Mouse (Mus musculus) ZHBTc4 (cell line): ENCODE data around the gene Usp7.
"Not testable (repeated sequence)": the region's sequence is repeated elsewhere in the genome, so short reads cannot be mapped to it uniquely, and the experiment has no call there.

ENCODE experiments used
- DNase-seq: peaks from one replicate; pipeline ENCODE4 v3.0.0-alpha.2; 2011; ENCODE audit warnings: low read depth, low spot score

Usp7 gene

DNA sequence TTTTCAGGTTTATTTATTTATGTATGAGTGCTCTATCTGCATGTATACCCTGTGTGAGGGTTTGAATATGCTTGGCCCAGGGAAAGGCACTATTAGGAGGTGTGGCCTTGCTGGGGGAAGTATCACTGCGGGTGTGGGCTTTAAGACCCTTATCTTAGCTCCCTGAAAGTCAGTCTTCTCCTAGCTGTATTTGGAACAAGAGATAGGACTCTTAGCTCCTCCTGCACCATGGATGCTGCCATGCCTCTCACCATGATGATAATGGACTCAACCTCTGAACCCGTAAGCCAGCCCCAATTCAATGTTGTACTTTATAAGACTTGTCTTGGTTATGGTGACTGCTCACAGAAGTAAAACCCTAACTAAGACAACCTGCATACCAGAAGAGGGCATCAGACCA is 39.8 kb downstream of the Usp7 start:
- DNase-seq = no peak

- DNase-seq = no peak
These were observed 40.4 kb downstream of the Usp7 start for GRCm38 (mm10) chr16:8751555-8752235.

GRCm38 (mm10) chr16:8748904-8749303 is 43.2 kb downstream of the Usp7 start:
- DNase-seq = no peak

DNA sequence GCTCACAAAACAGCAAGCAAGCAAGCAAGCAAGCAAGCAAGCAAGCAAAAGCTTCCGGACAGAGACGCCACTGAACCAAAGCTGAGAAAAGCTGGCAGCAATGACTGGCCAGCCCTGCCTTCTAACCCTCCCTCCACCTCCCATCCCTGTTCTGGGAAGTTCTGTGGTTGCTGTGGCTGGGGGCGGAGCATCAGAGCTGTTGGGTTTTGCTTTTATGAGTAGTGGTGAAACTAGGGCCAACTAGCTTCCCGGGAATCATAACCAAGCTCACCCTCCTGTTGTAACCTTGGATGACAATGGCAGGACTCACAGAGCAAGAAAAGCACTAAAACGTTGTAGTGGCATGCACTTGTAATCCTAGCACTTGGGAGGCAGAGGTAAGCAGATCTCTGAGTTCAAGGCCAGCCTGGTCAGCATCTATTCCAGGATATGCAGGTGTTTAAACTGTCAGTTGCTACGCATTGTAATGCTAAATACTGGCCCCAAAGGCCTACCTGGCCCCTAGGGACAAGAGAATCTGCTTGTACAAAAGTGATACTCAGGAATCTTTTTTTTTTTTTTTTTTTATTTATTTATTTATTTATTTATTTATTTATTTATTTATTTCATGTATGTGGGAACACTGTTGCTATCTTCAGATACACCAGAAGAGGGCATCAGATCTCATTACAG is 43.8 kb downstream of the Usp7 start:
- peak; percentile 80 for DNase-seq

DNA sequence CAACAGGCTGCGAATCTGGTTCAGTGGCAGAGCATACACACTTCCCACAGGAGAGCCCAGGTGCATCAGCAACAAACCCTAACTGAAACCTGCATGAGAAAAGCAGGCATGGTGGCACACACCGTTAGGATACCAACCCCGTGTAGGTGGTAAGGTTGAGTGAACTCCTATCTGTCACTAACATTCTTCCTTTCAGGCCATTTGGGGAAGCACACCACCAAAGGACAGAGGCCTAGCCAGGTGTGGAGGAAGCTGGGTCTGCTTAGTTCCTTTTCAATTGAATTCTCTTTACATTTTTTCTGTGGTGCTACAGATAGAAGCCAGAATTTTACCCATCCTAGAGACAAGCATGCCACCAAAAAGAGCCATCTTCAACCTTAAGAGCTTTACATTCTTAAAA is 44.3 kb downstream of the Usp7 start:
- DNase-seq = no peak

- DNase-seq = no peak
These were observed 45.6 kb downstream of the Usp7 start for GRCm38 (mm10) chr16:8746509-8746908.

DNA sequence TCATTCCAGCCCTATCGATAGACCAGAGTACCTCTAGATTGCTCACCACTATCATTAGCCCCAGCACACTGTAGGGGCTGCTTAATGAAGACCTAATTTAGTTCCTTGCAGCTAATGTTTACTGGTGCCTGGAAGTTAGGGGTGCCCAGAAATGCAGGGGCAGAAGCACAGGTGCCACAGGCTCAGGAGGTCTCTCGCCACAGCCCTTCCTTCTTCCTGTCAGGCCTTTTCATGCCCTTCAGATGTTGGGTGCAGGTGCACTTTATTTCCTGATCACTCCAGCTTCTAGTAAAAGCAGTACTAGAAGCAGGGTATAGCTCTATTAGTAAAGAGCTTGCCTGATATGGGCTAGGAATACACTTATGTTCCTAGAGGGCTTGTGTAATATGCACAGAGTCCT is 46.4 kb downstream of the Usp7 start:
- DNase-seq = no peak

DNA sequence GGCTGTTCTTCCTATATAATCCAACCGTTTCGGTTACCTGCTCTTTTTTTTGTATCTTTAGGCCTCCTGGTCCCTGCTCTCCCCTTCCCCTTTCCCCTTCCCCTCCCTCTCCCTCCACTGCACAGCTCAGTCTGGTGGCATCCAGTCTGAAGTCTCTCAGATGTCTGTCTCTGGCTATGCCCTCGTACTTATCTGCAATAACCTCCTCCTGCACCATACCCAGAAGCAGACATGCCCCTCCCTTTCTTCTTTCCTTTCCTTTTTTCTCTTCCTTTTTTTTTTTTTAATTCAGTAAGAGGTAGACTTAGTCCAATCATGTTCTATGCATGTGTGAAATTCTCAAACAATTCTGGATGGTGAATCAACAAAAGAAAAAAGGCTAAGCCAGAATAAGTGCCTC is 48.1 kb downstream of the Usp7 start:
- no peak for DNase-seq

- DNase-seq = no peak
These were observed 50.4 kb downstream of the Usp7 start for GRCm38 (mm10) chr16:8741697-8742096.

DNA sequence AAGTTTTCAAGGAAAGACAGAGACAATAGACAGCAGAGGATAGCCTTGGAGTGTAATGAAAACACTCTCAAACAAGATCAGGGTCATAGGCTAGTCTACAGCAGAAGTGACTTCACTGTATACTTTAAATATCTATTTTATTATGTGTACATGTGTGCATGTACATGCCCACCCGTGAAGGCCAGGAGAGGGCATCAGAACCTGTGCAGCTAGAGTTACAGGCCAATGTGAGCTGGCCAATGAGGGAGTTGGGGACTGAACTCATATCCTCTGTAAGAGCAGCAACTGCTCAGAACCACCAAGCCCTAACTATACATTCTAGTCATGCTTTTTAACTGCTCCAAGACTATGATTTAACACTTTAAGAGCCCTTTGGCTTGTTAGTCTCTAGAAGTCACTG is 51.0 kb downstream of the Usp7 start:
- DNase-seq = no peak

GRCm38 (mm10) chr16:8738542-8739514 is 53.3 kb downstream of the Usp7 start:
- peak; percentile 90 for DNase-seq

GRCm38 (mm10) chr16:8737666-8738541 is 54.2 kb downstream of the Usp7 start:
- DNase-seq = peak; percentile 43

DNA sequence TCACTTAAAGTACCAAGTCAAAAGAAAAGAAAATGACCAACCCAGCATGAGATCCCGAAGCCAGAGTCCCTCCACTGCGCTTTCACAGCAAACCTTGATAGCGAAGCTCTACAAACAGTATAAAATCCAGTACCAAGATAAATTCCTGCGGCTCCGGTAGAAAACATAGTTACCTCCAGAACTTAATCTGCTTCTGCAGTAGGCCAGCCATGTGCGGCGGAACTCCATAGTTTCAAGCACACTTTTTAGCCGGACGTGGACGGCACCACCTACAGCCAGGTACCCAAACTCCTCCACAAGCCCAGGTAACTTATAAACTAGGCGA is 54.8 kb downstream of the Usp7 start:
- no peak for DNase-seq

GRCm38 (mm10) chr16:8736757-8737156 is 55.4 kb downstream of the Usp7 start:
- no peak for DNase-seq

GRCm38 (mm10) chr16:8736032-8736431 is 56.1 kb downstream of the Usp7 start:
- DNase-seq = peak; percentile 35

GRCm38 (mm10) chr16:8734693-8735092 is 57.4 kb downstream of the Usp7 start:
- no peak for DNase-seq

GRCm38 (mm10) chr16:8733624-8734023 is 58.5 kb downstream of the Usp7 start:
- no peak for DNase-seq

DNA sequence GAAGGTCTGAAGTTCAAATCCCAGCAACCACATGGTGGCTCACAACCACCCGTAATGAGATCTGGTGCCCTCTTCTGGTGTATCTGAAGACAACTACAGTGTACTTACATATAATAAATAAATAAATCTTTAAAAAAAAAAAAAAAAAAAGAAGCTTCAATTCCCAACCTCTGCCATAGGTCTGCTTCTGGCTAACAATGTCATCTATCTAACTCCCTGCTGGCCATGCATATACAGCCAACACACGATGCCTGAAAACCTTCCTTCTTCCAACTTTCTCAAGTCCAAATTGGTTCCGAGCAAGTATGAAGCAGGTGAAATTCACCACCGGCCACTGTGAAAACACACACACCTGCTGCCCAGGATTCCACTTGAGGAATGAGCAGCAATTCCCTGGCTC is 59.7 kb downstream of the Usp7 start:
- DNase-seq = not testable (repeated sequence)

GRCm38 (mm10) chr16:8731630-8732029 is 60.5 kb downstream of the Usp7 start:
- no peak for DNase-seq

DNA sequence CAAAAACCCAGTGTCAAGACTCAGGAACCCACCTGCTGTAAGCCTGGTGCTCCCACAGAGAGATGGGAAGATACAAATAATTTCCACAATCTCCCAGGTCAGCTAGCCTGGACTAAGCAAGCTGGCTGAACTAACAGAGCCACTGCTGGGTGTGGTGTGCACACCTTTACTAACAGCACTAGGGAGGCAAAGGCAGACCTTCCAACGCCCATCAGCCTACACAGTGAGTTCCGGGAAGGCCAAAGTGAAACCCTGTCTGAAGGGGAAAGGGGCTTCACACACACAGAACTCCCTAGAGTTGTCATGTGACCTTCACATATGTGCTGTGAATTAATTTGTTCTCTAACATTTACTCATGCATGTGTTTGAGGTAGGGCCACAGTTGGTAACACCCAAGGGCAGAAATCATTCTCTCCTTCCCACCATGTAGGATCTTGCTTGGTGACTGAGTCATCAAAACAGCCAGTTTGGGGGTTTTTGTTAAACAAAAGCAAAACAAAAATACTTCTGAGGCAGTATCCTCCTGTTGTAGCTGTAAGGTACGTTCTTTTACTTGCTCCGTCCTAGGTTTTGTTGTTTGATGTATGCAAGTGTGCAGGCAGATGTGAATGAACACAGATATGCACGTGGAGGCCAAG is 63.9 kb downstream of the Usp7 start:
- peak; percentile 51 for DNase-seq

DNA sequence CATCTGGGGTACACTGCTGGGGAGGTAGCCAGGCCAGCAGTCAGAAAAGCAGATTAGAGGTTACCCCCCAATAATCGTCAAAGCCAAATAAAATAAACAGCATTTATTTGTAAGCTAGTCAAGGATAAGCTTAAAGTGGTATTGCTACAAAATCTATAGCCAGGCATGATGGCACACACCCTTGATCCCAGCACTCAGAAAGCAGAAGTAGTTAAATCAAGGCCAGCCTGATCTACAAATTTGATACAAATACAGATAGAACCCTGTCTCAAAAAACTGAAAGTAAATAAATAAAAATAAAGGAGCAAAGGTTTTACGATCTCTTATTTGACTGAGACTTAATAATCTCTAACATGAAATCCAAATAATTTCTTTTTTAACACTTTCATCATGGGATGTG is 66.3 kb downstream of the Usp7 start:
- no peak for DNase-seq
